Mouse (Mus musculus) megakaryocyte, embryonic 14.5 days (primary cell): ENCODE results near the gene Ctdspl.

Source experiments
- FLI1 ChIP-seq: IDR thresholded peaks from 2 replicates; pipeline ENCODE4 v1.6.1; 2012; ENCODE audit warnings: low read length, inconsistent platforms, mixed read lengths
- GATA1 ChIP-seq: IDR thresholded peaks from 3 replicates; pipeline ENCODE4 v1.6.1; 2012; ENCODE audit warnings: mixed read lengths, low read length, inconsistent platforms, borderline replicate concordance

GRCm38 (mm10) chr9:119035836-119036235, 109.6 kb downstream of the Ctdspl start:
- TF ChIP-seq GATA1 (no peak), FLI1 (no peak)
